Mouse (Mus musculus) liver, postnatal 0 days (tissue): ENCODE measurements at regions not wholly inside any gene's neighbourhood (a gene's known extent, or its start where the extent isn't known, plus 50 kb on each side); places are given as distances from the start of the nearest gene placed in this dataset.

Source experiments
- ATAC-seq: fragments of 200-750 bp; cut with Nextera tagmentation; 2 replicates; pipeline ENCODE4 v1.8.0; 2017; ENCODE audit warnings: mild to moderate bottlenecking, moderate library complexity
- DNase-seq: peaks from one replicate; pipeline ENCODE4 v3.0.0-alpha.2; 2016
- H3K27ac ChIP-seq: fragments of 300-500 bp; sonication (generic); 2 replicates; pipeline ENCODE4 v1.5.1; 2014; ENCODE audit warnings: antibody characterized with exemption, moderate library complexity, mild to moderate bottlenecking, low read depth
- H3K27me3 ChIP-seq: fragments of 300-500 bp; sonication (generic); 2 replicates; pipeline ENCODE4 v1.6.1; 2014; ENCODE audit warnings: low read length, control low read depth, mixed read lengths; ENCODE audit not compliant: insufficient read depth
- H3K36me3 ChIP-seq: fragments of 300-500 bp; sonication (generic); replicated peaks from 2 replicates; pipeline ENCODE4 v1.6.1; 2014; ENCODE audit warnings: mild to moderate bottlenecking, control low read depth, low read length, moderate library complexity, mixed read lengths; ENCODE audit not compliant: insufficient read depth
- H3K4me1 ChIP-seq: fragments of 300-500 bp; sonication (generic); 2 replicates; pipeline ENCODE4 v1.6.1; 2014; ENCODE audit warnings: antibody characterized with exemption, mild to moderate bottlenecking, control low read depth; ENCODE audit not compliant: insufficient read depth
- H3K4me2 ChIP-seq: fragments of 300-500 bp; sonication (generic); 2 replicates; pipeline ENCODE4 v1.6.1; 2014; ENCODE audit warnings: low read depth, mild to moderate bottlenecking, low read length, moderate library complexity, mixed read lengths
- H3K4me3 ChIP-seq: fragments of 300-500 bp; sonication (generic); 2 replicates; pipeline ENCODE4 v1.5.1; 2014; ENCODE audit warnings: low read depth, low read length
- H3K9ac ChIP-seq: fragments of 300-500 bp; sonication (generic); replicated peaks from 2 replicates; pipeline ENCODE4 v1.6.1; 2014; ENCODE audit warnings: mild to moderate bottlenecking, moderate library complexity
- H3K9me3 ChIP-seq: fragments of 300-500 bp; sonication (generic); 2 replicates; pipeline ENCODE4 v1.6.1; 2016; ENCODE audit warnings: mild to moderate bottlenecking, control low read depth, low read length, mixed read lengths
- CTCF ChIP-seq: sonication (generic); IDR thresholded peaks from 2 replicates; pipeline ENCODE4 v1.5.1; 2016; ENCODE audit warnings: antibody characterized with exemption, low read depth
- EP300 ChIP-seq: IDR thresholded peaks from 2 replicates; pipeline ENCODE4 v1.6.1; 2016; ENCODE audit warnings: antibody characterized with exemption, low read depth, mild to moderate bottlenecking
- WGBS: fragments of 180-500 bp; shearing (Covaris S2); extraction: QIAGEN DNeasy Blood & Tissue Kit; methylation state at CpG from one replicate; pipeline ENCODE4 v1.1.7; 2014; ENCODE audit not compliant: insufficient replicate concordance; 5-methylcytosine and 5-hydroxymethylcytosine counted together

GRCm38 (mm10) chr12:73441326-73441725 lies 104.9 kb downstream of the Tmem30b start:
- WGBS = 75% methylated on average over 1 of the region's 1 CpGs
- no peak overlapping the region for H3K9ac ChIP-seq
- no peak for ATAC-seq

DNA sequence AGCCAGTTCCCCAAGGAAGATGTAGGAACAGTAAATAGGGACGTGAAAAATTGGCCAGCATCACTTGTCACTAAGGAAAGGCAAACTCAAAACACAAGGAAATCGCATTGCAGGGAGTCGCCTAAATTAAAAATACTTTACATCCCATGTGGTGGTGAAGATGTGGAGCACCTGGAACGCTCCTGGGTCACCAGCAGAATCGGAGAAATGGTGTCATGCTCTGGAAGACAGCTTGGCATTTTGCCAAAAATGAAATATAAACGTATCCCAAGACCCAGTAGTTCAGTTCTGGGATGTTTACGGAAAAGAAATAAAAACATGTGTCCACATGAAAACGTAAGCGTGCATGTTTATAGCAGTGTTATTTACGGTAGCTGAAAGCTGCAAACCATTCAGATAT lies 111.5 kb downstream of the Tmem30b start:
- H3K27ac ChIP-seq = no peak overlapping the region
- no peaks in the 10 kb centered on the region for H3K27me3 ChIP-seq
- DNase-seq (no peak), ATAC-seq (no peak)
- H3K4me1 ChIP-seq = no peaks in the 10 kb centered on the region
- H3K36me3 ChIP-seq = no peaks in the 10 kb centered on the region
- H3K4me2 ChIP-seq = no peak overlapping the region
- no peak overlapping the region for H3K4me3 ChIP-seq
- WGBS = 72% methylated on average over 10 of the region's 10 CpGs
- no peak overlapping the region for H3K9ac ChIP-seq
- no peaks in the 10 kb centered on the region for H3K9me3 ChIP-seq
- TF ChIP-seq CTCF (no peak), EP300 (no peak)

More at GRCm38 (mm10) chr12:73441326-73441725, 104.9 kb downstream of the Tmem30b start:
- Histone ChIP-seq H3K9me3 (no peaks in the 10 kb centered on the region), H3K27me3 (no peaks in the 10 kb centered on the region), H3K4me1 (no peaks in the 10 kb centered on the region), H3K36me3 (no peaks in the 10 kb centered on the region), H3K4me2 (no peak overlapping the region), H3K27ac (no peak overlapping the region), H3K4me3 (no peak overlapping the region)
- no peak for DNase-seq
- TF ChIP-seq EP300 (no peak), CTCF (no peak)

DNA sequence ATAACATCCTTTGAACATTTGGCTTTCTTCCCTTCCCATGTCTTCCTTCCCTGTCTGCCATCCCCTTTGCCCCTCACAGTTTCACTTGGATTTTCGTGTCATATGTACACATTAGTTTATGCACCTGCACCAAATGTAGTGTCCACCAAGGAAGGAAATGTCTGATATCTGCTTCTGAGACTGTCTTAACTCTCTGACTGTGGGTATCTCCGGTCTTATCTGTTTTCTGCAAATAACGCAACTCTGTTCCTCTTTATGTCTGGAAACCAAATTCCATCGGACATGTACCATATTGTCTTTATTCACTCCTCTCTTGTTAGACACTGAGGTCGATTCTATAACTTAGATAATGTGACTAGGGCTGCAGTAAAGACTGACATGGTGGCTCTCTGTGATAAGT lies 113.6 kb downstream of the Tmem30b start:
- no peak overlapping the region for H3K4me3 ChIP-seq
- no peak overlapping the region for H3K9ac ChIP-seq
- TF ChIP-seq CTCF = no peak
- TF ChIP-seq EP300 = no peak
- H3K4me2 ChIP-seq = no peak overlapping the region
- WGBS = 41% methylated on average over 5 of the region's 5 CpGs
- ATAC-seq (no peak), DNase-seq (no peak)
- no peaks in the 10 kb centered on the region for H3K4me1 ChIP-seq
- no peaks in the 10 kb centered on the region for H3K36me3 ChIP-seq
- H3K9me3 ChIP-seq = no peaks in the 10 kb centered on the region
- no peaks in the 10 kb centered on the region for H3K27me3 ChIP-seq
- no peak overlapping the region for H3K27ac ChIP-seq

- Histone ChIP-seq H3K4me3 (no peak overlapping the region), H3K4me1 (no peaks in the 10 kb centered on the region), H3K4me2 (no peak overlapping the region), H3K27ac (no peak overlapping the region), H3K9me3 (no peaks in the 10 kb centered on the region), H3K27me3 (no peaks in the 10 kb centered on the region), H3K36me3 (no peaks in the 10 kb centered on the region), H3K9ac (no peak overlapping the region)
- WGBS = 70% methylated on average over 12 of the region's 12 CpGs
- no peak for DNase-seq
- TF ChIP-seq CTCF = no peak
- ATAC-seq = no peak
Observed at GRCm38 (mm10) chr12:73428171-73428570, 118.0 kb downstream of the Tmem30b start.

GRCm38 (mm10) chr12:73424814-73425213 lies 121.4 kb downstream of the Tmem30b start:
- no peak overlapping the region for H3K27ac ChIP-seq
- no peaks in the 10 kb centered on the region for H3K4me1 ChIP-seq
- no peaks in the 10 kb centered on the region for H3K36me3 ChIP-seq
- no peak overlapping the region for H3K4me2 ChIP-seq
- no peak overlapping the region for H3K4me3 ChIP-seq
- no peaks in the 10 kb centered on the region for H3K9me3 ChIP-seq
- 88% methylated on average over 7 of the region's 7 CpGs for WGBS
- no peak for TF ChIP-seq CTCF
- TF ChIP-seq EP300 = no peak
- DNase-seq (no peak), ATAC-seq (no peak)
- no peak overlapping the region for H3K9ac ChIP-seq
- no peaks in the 10 kb centered on the region for H3K27me3 ChIP-seq

DNA sequence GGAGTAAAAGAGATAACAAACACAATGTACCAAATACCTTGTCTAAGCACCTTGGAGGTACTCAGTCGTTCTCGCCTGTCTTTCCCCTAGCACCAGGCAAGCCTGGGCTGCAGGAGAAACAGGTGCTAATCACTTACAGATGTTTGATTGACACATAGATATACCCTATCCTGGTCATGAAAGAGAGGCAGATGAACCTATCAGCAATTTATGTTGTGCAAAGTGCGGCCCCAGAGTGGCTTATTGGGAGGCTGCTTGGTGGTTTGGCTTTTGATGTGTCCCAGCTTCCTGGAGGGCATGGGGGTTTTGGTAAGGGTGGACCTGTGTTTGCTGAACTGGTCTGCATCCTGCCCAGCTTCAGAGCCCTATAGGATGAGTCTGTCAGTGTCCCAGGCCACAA lies 129.1 kb downstream of the Tmem30b start:
- DNase-seq (no peak), ATAC-seq (no peak)
- H3K36me3 ChIP-seq = no peaks in the 10 kb centered on the region
- H3K9me3 ChIP-seq = no peaks in the 10 kb centered on the region
- no peaks in the 10 kb centered on the region for H3K27me3 ChIP-seq
- no peak overlapping the region for H3K4me2 ChIP-seq
- WGBS = 78% methylated on average over 3 of the region's 3 CpGs
- TF ChIP-seq CTCF = no peak
- no peak for TF ChIP-seq EP300
- H3K4me1 ChIP-seq = no peaks in the 10 kb centered on the region
- no peak overlapping the region for H3K4me3 ChIP-seq
- H3K27ac ChIP-seq = no peak overlapping the region
- no peak overlapping the region for H3K9ac ChIP-seq

DNA sequence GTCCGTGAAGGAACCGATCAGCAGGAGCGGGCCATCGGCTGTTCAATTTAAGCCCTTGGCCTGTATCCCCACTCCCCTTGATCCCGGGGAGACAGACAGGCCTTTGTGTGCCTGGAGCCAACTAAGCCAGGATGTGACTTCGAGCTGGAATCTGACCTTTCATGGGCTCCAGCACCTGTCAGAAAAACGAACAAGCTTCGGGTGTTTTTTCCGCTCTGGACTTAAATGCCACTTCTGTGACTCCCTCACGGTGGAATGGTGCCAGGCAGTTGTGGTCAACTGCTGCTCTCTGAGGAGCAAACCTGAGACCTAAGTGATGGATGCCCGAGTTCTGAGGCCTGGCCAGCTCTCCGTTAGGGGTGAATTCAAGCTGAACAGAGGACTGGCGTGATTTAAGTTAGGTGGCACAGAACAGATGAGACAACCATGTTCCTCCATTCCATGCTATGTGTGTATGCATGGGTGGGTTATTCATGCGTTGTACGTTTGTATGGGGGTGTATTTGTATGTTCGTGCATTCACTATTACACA lies 129.8 kb downstream of the Tmem30b start:
- TF ChIP-seq EP300 (no peak), CTCF (no peak)
- ATAC-seq (no peak), DNase-seq (no peak)
- Histone ChIP-seq H3K4me1 (no peaks in the 10 kb centered on the region), H3K4me3 (no peak overlapping the region), H3K9ac (no peak overlapping the region), H3K27ac (no peak overlapping the region), H3K9me3 (no peaks in the 10 kb centered on the region), H3K27me3 (no peaks in the 10 kb centered on the region), H3K36me3 (no peaks in the 10 kb centered on the region), H3K4me2 (no peak overlapping the region)
- 75% methylated on average over 16 of the region's 16 CpGs for WGBS
